Mouse (Mus musculus): ENCODE results near the gene Hfe2. TPM values are rescaled to one million over a fixed set of nuclear protein-coding genes. Genes with fewer than 3 reads are reported as not detected.

The Hfe2 gene
- polyA plus RNA-seq, 2 experiments: 3.8 to 4.3 TPM

DNA sequence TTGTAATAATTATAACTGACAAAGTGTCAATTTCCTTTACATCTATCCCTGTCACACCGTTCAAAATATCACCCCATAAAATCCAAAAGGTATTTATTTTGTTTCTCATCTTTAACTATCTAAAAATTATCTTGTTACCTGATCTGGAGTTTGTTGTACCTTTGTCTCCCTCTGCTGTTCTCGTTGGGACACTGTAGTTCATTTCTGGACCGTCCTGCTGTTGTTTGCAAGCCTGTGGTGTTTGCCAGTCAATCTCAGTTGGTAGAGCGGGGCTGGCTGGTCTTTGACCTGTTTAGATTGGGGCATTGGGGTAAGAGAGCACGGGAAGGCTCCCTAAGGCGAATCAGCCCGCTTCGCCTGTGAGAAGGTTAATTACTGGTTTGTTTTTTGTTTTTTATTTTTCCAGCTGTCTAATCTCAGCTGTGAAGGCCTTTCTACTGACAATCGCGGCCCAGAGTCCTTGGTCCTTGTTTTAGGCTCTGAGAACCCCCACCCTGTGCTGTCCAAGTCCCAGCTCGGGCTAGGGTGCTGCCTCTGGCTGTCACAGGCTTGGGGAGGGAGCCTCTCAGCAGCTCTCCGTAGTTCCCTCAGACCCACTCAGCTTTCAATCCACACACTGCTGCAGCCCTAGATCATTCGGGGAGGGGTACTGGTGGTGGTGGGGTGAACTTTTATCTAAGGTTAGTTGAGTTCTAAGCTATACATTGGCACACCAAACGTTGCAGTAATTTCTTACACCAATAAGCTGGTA lies 16.5 kb downstream of the Hfe2 start:
- DNase-seq (ENCODE audit: low read depth in 3 of 3, low spot score in 3 of 3): no peak
- 31% methylated on average over 14 of the region's 14 CpGs for WGBS (ENCODE audit: insufficient replicate concordance)
- no peaks in the 10 kb centered on the region for H3K36me3 ChIP-seq (replicated peaks; ENCODE audit: control insufficient read depth, insufficient read depth, low read depth)
- no peaks in the 10 kb centered on the region for H3K9me3 ChIP-seq (ENCODE audit: control insufficient read depth, low read length)
- no peak overlapping the region for H3K4me3 ChIP-seq (ENCODE audit: insufficient read depth in 1 of 2, low read depth in 2 of 2, low read length in 2 of 2)
- H3K4me1 ChIP-seq (replicated peaks; ENCODE audit: control insufficient read depth in 2 of 2, insufficient read depth in 2 of 2, low read length in 1 of 2): no peaks in the 10 kb centered on the region
- no peak for ATAC-seq (ENCODE audit: insufficient read depth)
- H3K4me2 ChIP-seq (ENCODE audit: low read depth): no peak overlapping the region
- no peak overlapping the region for H3K27ac ChIP-seq
- no peaks in the 10 kb centered on the region; the same call in 1 of the 2 replicates for H3K27me3 ChIP-seq (ENCODE audit: control insufficient read depth, insufficient read depth, low read length)
- TF ChIP-seq EP300 (IDR thresholded peaks at IDR 0.05; ENCODE audit: low read depth) (no peak), CTCF (IDR thresholded peaks at IDR 0.05; ENCODE audit: low read depth) (peak; percentile 42)
- H3K9ac ChIP-seq (replicated peaks): no peak overlapping the region

DNA sequence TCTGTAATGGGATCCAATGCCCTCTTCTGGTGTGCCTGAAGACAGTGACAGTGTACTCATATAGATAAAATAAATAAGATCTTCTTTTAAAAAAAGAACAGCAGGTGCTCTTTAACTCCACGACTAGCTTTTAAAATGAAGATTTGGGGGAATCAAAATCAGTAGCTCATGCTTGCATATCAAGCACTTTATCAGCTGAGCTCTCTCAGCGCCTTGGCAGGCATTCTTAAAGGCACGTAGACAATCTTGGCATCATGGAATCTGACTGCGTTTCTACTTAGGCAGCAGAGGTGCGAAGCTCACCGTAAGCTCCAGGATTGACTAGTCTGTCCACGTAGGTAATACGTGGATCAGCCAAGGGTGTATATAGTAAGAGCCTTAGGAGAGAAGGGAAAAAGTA lies 17.6 kb downstream of the Hfe2 start:
- DNase-seq (ENCODE audit: low read depth in 3 of 3, low spot score in 3 of 3) (no peak), ATAC-seq (ENCODE audit: insufficient read depth) (no peak)
- no peak for TF ChIP-seq CTCF (IDR thresholded peaks at IDR 0.05; ENCODE audit: low read depth)
- TF ChIP-seq EP300 (IDR thresholded peaks at IDR 0.05; ENCODE audit: low read depth): no peak
- H3K9me3 ChIP-seq (ENCODE audit: control insufficient read depth, low read length): no peaks in the 10 kb centered on the region
- no peak overlapping the region for H3K4me3 ChIP-seq (ENCODE audit: insufficient read depth in 1 of 2, low read depth in 2 of 2, low read length in 2 of 2)
- H3K36me3 ChIP-seq (replicated peaks; ENCODE audit: control insufficient read depth, insufficient read depth, low read depth): no peaks in the 10 kb centered on the region
- H3K27ac ChIP-seq: no peak overlapping the region
- no peak overlapping the region for H3K4me2 ChIP-seq (ENCODE audit: low read depth)
- H3K27me3 ChIP-seq (ENCODE audit: control insufficient read depth, insufficient read depth, low read length): no peaks in the 10 kb centered on the region; the same call in 1 of the 2 replicates
- H3K4me1 ChIP-seq (replicated peaks; ENCODE audit: control insufficient read depth in 2 of 2, insufficient read depth in 2 of 2, low read length in 1 of 2): no peaks in the 10 kb centered on the region; a peak in 1 of 4 replicates
- WGBS (ENCODE audit: insufficient replicate concordance): 67% methylated on average over 8 of the region's 8 CpGs
- H3K9ac ChIP-seq (replicated peaks): no peak overlapping the region

DNA sequence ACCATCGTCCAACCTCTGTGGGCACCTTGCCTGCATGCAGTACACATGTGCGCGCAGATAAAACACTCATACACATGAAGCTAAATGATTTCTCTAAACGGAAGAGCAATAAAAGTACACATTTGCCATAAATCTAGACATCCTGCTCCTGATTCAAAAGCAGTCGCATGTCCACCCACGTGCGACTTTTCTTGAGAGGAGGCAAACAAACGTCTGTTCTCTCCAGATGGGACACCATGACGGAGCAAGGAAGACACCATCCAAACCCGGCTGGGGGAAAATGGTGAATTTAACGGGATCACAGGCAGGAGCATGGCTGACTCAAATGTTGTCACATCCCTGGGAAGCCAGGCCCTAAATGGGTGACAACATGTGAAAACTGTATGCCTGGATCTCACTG lies 18.4 kb downstream of the Hfe2 start:
- Histone ChIP-seq H3K4me3 (ENCODE audit: insufficient read depth in 1 of 2, low read depth in 2 of 2, low read length in 2 of 2) (no peak overlapping the region), H3K27me3 (ENCODE audit: control insufficient read depth, insufficient read depth, low read length) (no peaks in the 10 kb centered on the region; the same call in 1 of the 2 replicates)
- 70% methylated on average over 11 of the region's 11 CpGs for WGBS (ENCODE audit: insufficient replicate concordance)

DNA sequence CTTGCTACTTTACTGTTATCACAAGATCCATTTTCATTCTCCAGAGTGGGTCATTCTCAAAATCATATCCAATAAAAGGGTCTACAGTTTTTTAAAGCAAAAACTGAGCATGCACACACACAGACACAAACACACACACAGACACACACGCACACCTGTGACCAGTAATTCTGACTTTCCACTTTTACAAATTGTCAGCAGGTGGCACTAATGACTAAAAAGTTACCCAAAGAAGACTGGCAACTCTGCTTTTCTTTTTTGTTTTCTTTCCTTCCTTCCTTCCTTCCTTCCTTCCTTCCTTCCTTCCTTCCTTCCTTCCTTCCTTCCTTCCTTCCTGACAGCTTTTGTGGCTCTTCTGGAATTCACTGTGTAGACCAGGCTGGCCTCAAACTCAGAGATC lies 20.6 kb downstream of the Hfe2 start:
- H3K27ac ChIP-seq: no peak overlapping the region
- H3K4me1 ChIP-seq (replicated peaks; ENCODE audit: control insufficient read depth in 2 of 2, insufficient read depth in 2 of 2, low read length in 1 of 2): no peaks in the 10 kb centered on the region; a peak in 1 of 4 replicates
- H3K9me3 ChIP-seq (ENCODE audit: control insufficient read depth, low read length): no peaks in the 10 kb centered on the region
- no peak overlapping the region for H3K4me3 ChIP-seq (ENCODE audit: insufficient read depth in 1 of 2, low read depth in 2 of 2, low read length in 2 of 2)
- ATAC-seq (ENCODE audit: insufficient read depth) (no peak), DNase-seq (ENCODE audit: low read depth in 3 of 3, low spot score in 3 of 3) (no peak)
- peak; percentile 29; the same call in 1 of the 2 replicates for TF ChIP-seq CTCF (IDR thresholded peaks at IDR 0.05; ENCODE audit: low read depth)
- TF ChIP-seq EP300 (IDR thresholded peaks at IDR 0.05; ENCODE audit: low read depth): no peak
- no peak overlapping the region for H3K9ac ChIP-seq (replicated peaks)
- no peak overlapping the region for H3K4me2 ChIP-seq (ENCODE audit: low read depth)
- no peaks in the 10 kb centered on the region for H3K36me3 ChIP-seq (replicated peaks; ENCODE audit: control insufficient read depth, insufficient read depth, low read depth)
- no peaks in the 10 kb centered on the region; the same call in 1 of the 2 replicates for H3K27me3 ChIP-seq (ENCODE audit: control insufficient read depth, insufficient read depth, low read length)
- WGBS (ENCODE audit: insufficient replicate concordance): 19% methylated on average over 1 of the region's 1 CpGs

More for the DNA sequence above, 18.4 kb downstream of the Hfe2 start:
- H3K9me3 ChIP-seq (ENCODE audit: control insufficient read depth, low read length): no peaks in the 10 kb centered on the region
- DNase-seq (ENCODE audit: low read depth in 3 of 3, low spot score in 3 of 3) (no peak), ATAC-seq (ENCODE audit: insufficient read depth) (no peak)
- H3K4me2 ChIP-seq (ENCODE audit: low read depth): no peak overlapping the region
- H3K27ac ChIP-seq: no peak overlapping the region
- no peaks in the 10 kb centered on the region for H3K36me3 ChIP-seq (replicated peaks; ENCODE audit: control insufficient read depth, insufficient read depth, low read depth)
- no peak for TF ChIP-seq EP300 (IDR thresholded peaks at IDR 0.05; ENCODE audit: low read depth)
- TF ChIP-seq CTCF (IDR thresholded peaks at IDR 0.05; ENCODE audit: low read depth): no peak
- no peaks in the 10 kb centered on the region; a peak in 1 of 4 replicates for H3K4me1 ChIP-seq (replicated peaks; ENCODE audit: control insufficient read depth in 2 of 2, insufficient read depth in 2 of 2, low read length in 1 of 2)
- no peak overlapping the region for H3K9ac ChIP-seq (replicated peaks)

DNA sequence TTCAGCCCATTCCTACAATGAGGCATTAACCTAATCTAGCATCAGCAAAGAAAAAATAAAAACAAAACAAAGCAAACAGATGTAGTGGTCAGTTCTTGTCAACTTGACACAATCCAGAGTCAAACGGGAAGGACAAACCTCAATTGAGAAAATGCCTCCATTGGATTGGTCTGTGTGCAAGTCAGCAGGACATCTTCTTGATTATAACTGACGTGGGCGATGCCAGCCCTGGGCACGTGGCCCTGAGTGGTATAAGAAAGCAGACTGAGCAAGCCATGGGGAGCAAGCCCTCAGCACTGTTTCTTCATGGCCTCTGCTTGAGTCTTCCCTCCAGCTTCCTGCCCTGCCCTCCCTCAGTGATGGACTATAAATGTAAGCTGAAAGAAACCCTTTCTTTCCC lies 21.9 kb downstream of the Hfe2 start:
- Histone ChIP-seq H3K9ac (replicated peaks) (no peak overlapping the region), H3K27me3 (ENCODE audit: control insufficient read depth, insufficient read depth, low read length) (no peaks in the 10 kb centered on the region; the same call in 1 of the 2 replicates), H3K36me3 (replicated peaks; ENCODE audit: control insufficient read depth, insufficient read depth, low read depth) (no peaks in the 10 kb centered on the region), H3K4me2 (ENCODE audit: low read depth) (no peak overlapping the region), H3K9me3 (ENCODE audit: control insufficient read depth, low read length) (no peaks in the 10 kb centered on the region), H3K4me1 (replicated peaks; ENCODE audit: control insufficient read depth in 2 of 2, insufficient read depth in 2 of 2, low read length in 1 of 2) (no peaks in the 10 kb centered on the region; a peak in 1 of 4 replicates), H3K4me3 (ENCODE audit: insufficient read depth in 1 of 2, low read depth in 2 of 2, low read length in 2 of 2) (no peak overlapping the region), H3K27ac (no peak overlapping the region)
- no peak for ATAC-seq (ENCODE audit: insufficient read depth)
- no peak for TF ChIP-seq CTCF (IDR thresholded peaks at IDR 0.05; ENCODE audit: low read depth)
- TF ChIP-seq EP300 (IDR thresholded peaks at IDR 0.05; ENCODE audit: low read depth): no peak
- 30% methylated on average over 4 of the region's 4 CpGs for WGBS (ENCODE audit: insufficient replicate concordance)
- no peak for DNase-seq (ENCODE audit: low read depth in 3 of 3, low spot score in 3 of 3)

Measured in liver, embryonic 14.5 days (tissue).